Mouse (Mus musculus): ENCODE results near the gene BC117090. TPM values are rescaled to one million over a fixed set of nuclear protein-coding genes. Genes with fewer than 3 reads are reported as not detected.
"Not testable (repeated sequence)": the region's sequence is repeated elsewhere in the genome, so short reads cannot be mapped to it uniquely, and the experiment has no call there.

The BC117090 gene
- total RNA-seq (2017), result not detected in 2 replicates

DNA sequence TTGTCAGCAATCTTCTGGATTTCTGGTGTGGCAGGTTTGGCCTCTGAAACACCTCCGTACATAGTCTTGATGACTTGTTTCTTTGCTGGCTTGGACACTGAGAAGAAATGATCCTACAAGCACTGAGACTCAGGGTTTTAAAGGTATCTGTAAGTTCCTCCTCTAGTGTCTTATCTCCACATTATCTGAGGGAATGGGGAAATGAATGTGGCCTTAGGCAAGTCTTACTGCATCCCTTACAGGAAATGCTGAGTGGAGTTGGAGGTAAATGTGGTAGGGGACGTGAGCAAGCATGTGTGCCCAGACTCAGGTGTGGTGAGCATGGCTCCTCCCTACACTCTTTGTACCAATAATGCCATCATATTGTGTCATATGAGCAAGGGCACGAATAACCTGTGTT is at the start of gene BC117090:
TSS of gene BC117090 (minus strand) at position 101 of the 400 bp plus-strand sequence.
- ATAC-seq (replicated peaks; ENCODE audit: low read depth, poor library complexity, severe bottlenecking), result no peak

DNA sequence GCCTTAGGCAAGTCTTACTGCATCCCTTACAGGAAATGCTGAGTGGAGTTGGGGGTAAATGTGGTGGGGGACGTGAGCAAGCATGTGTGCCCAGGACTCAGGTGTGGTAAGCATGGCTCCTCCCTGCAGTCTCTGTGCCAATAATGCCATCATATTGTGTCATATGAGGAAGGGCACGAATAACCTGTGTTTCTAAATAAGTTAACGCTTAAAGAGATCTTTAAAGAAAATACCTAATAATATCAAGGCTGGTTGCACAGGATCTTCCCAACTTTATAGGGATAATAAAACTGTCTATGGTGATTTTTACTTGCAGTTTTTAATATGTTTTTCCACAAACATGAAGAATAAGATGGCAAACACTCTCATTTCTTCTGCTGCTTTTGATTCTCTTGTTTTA is 33.5 kb upstream of the BC117090 start, which contains the start of gene BC100530:
TSS of gene BC100530 (minus strand) at position 101 of the 400 bp plus-strand sequence.
- not testable (repeated sequence) for ATAC-seq (replicated peaks; ENCODE audit: low read depth, poor library complexity, severe bottlenecking)

DNA sequence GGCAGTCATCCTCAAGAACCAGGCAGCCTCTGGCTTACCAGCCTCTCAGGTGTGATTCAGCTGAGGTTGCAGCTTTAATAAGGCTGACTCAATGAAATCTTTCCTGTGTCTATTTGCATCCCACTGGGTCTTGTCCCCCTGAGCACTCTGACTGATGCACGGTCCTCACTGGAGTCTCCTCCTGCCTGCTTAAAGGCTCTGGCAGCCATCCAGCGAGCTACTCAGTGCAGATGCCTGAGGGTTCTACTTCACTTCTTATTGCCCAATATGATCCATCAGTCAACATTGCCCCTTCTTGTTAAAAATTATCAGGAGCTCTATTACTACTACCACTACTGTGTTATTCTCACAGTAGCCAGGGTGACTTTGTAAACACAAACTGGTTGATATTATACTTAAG is 3.0 kb upstream of the BC117090 start:
- no peak for ATAC-seq (replicated peaks; ENCODE audit: low read depth, poor library complexity, severe bottlenecking)

DNA sequence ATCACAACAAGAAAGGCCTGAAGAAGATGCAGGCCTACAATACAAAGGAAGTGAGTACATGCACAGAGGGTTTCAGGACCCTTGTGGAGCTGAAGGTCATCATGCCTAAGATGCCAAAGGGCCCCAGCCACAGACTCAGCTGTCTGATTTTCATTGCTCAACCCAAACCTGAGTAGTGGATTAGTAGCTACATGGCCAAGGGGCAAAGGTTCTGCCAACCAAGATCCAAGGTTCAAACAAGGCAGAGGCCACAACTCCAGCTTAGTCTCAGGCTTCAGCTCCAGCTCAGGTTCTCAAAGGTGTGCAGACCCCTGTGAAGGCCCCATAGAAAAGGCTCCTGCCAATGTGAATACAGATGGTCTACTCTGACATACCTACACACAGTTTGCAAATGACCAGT is 14.8 kb downstream of the BC117090 start:
- ATAC-seq (replicated peaks; ENCODE audit: low read depth, poor library complexity, severe bottlenecking), result no peak

DNA sequence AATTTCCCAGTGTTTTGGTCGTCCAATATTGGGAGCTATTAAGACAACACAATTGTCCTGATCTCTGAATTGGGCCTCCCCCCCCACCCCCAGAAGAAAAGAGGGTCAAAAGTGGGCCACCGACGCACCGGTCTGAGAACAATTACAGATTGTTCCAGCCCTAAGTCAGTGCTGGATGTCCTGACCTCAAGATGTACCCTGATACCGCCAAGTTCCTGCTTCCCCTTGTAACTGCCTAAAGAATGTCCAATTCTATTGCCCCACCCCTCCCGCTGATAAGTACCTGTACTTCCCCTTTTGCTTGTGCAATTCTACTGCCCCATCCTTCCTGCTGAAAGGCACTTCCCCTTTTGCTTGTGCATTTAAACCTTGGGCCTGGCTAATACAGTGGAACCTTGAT is 18.0 kb downstream of the BC117090 start:
- ATAC-seq (replicated peaks; ENCODE audit: low read depth, poor library complexity, severe bottlenecking), result not testable (repeated sequence)

DNA sequence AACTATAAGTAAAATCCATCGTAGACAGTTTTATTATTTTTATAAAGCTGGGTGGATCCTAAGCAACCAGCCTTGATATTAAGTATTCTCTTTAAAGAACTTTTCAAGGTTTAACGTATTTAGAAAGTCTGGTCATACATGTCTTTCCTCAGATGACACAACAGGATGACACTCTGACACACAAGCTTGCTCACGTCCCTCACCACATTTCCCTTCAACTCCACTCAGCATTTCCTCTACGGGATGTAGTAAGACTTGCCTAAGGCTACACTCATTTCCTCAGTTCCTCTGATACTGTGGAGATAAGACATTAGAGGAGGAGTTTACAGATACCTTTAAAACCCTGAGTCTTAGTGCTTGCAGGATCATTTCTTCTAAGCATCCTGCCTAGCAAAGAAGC is 26.5 kb downstream of the BC117090 start:
- no peak for ATAC-seq (replicated peaks; ENCODE audit: low read depth, poor library complexity, severe bottlenecking)

DNA sequence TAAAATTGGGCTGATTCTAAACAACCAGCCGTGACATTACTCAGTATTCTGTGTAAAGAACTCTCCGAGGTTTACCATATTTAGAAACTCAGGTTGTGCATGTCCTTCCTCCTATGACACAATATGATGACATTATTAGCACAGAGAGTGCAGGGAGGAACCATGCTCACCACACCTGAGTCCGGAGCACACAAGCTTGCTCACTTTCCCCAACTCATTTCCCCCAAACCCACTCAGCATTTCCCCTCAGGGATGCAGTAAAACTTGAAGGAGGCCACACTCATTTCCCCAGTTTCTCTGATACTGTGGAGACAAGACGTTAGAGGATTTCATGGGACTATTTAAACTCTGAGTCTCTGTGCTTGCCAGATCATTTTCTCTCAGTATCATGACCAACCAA is 45.0 kb downstream of the BC117090 start:
- ATAC-seq (replicated peaks; ENCODE audit: low read depth, poor library complexity, severe bottlenecking), result no peak

DNA sequence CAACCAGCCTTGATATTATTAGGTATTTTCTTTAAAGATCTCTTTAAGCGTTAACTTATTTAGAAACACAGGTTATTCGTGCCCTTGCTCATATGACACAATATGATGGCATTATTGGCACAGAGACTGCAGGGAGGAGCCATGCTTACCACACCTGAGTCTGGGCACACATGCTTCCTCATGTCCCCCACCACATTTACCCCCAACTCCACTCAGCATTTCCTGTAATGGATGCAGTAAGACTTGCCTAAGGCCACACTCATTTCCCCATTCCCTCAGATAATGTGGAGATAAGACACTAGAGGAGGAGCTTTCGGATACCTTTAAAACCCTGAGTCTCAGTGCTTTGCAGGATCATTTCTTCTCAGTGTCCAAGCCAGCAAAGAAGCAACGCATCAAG is 57.3 kb downstream of the BC117090 start, which contains the start of gene Stfa1:
TSS of gene Stfa1 (plus strand) at position 156 of the 400 bp plus-strand sequence.
- not testable (repeated sequence) for ATAC-seq (replicated peaks; ENCODE audit: low read depth, poor library complexity, severe bottlenecking)

Other genes starting within 250 kb of the BC117090 start
- not detected in 2 replicates for gene Csta1, start 203.1 kb downstream of the BC117090 start, total RNA-seq (2017)
- not detected in 2 replicates for gene Stfa2l1, start 177.5 kb downstream of the BC117090 start, total RNA-seq (2017)
- gene Gm5483, start 150.1 kb downstream of the BC117090 start, total RNA-seq (2017), result 0.55 TPM in 1 of 2 replicates, not detected in the other
- not detected in 2 replicates for gene Gm5416, start 123.9 kb downstream of the BC117090 start, total RNA-seq (2017)
- not detected in 2 replicates for gene 2010005H15Rik, start 112.9 kb downstream of the BC117090 start, total RNA-seq (2017)
- 0.69 TPM in 1 of 2 replicates, not detected in the other for gene Stfa1, start 57.4 kb downstream of the BC117090 start, total RNA-seq (2017)
- gene BC100530, start 33.4 kb upstream of the BC117090 start, total RNA-seq (2017), result not detected in 2 replicates
- gene Stfa2, start 74.1 kb upstream of the BC117090 start, total RNA-seq (2017), result not detected in 2 replicates
- not detected in 2 replicates for gene Stfa3, start 121.1 kb upstream of the BC117090 start, total RNA-seq (2017)
- not detected in 2 replicates for gene Casr, start 227.8 kb upstream of the BC117090 start, total RNA-seq (2017)